Mouse (Mus musculus) hindbrain, embryonic 11.5 days (tissue): ENCODE results near the gene Zfand5. TPM values are rescaled to one million over a fixed set of nuclear protein-coding genes. Genes with fewer than 3 reads are reported as not detected.
"Not testable (repeated sequence)": the region's sequence is repeated elsewhere in the genome, so short reads cannot be mapped to it uniquely, and the experiment has no call there.

ENCODE experiments used
- ATAC-seq: fragments of 200-750 bp; cut with Nextera tagmentation; 2 replicates; pipeline ENCODE4 v1.8.0; 2017; ENCODE audit warnings: mild to moderate bottlenecking, moderate TSS enrichment, moderate library complexity; ENCODE audit not compliant: low FRiP score
- DNase-seq: peaks from one replicate; pipeline ENCODE4 v3.0.0-alpha.2; 2015; ENCODE audit warnings: low spot score
- H3K27ac ChIP-seq: fragments of 300-500 bp; sonication (generic); 2 replicates; pipeline ENCODE4 v1.5.1; 2014; ENCODE audit warnings: mild to moderate bottlenecking, low read depth, low read length
- H3K27me3 ChIP-seq: fragments of 300-500 bp; sonication (generic); 2 replicates; pipeline ENCODE4 v1.6.1; 2014; ENCODE audit warnings: mild to moderate bottlenecking, low read length, moderate library complexity, mixed read lengths; ENCODE audit not compliant: control insufficient read depth, insufficient read depth
- H3K36me3 ChIP-seq: fragments of 300-500 bp; sonication (generic); 2 replicates; pipeline ENCODE4 v1.6.1; 2014; ENCODE audit warnings: mild to moderate bottlenecking, low read length, moderate library complexity, mixed read lengths; ENCODE audit not compliant: control insufficient read depth, insufficient read depth
- H3K4me1 ChIP-seq: fragments of 300-500 bp; sonication (generic); replicated peaks from 2 replicates; pipeline ENCODE4 v1.6.1; 2014; ENCODE audit warnings: low read length, mixed read lengths; ENCODE audit not compliant: control insufficient read depth, insufficient read depth
- H3K4me2 ChIP-seq: fragments of 300-500 bp; sonication (generic); replicated peaks from 2 replicates; pipeline ENCODE4 v1.6.1; 2014; ENCODE audit warnings: mild to moderate bottlenecking, low read depth, low read length
- H3K4me3 ChIP-seq: fragments of 300-500 bp; sonication (generic); 2 replicates; pipeline ENCODE4 v1.5.1; 2014; ENCODE audit warnings: low read depth, low read length
- H3K9ac ChIP-seq: fragments of 300-500 bp; sonication (generic); 2 replicates; pipeline ENCODE4 v1.6.1; 2014; ENCODE audit warnings: low read depth, low read length
- H3K9me3 ChIP-seq: fragments of 300-500 bp; sonication (generic); 2 replicates; pipeline ENCODE4 v1.6.1; 2016; ENCODE audit warnings: low read length; ENCODE audit not compliant: control insufficient read depth
- WGBS: fragments of 180-500 bp; shearing (Covaris S2); extraction: QIAGEN DNeasy Blood & Tissue Kit; methylation state at CpG from one replicate; pipeline ENCODE4 v1.1.7; 2014; 5-methylcytosine and 5-hydroxymethylcytosine counted together
- polyA plus RNA-seq: library from polyadenylated mRNA; unstranded; fragments of >200 nt; fragmentation: Nextera tagmentation; extraction: Ambion mirVana; gene quantifications from 2 replicates; pipeline ENCODE4 v1.2.1, GENCODE M21; 2014

Zfand5 gene
- 170 and 197 TPM in 2 replicates for polyA plus RNA-seq

DNA sequence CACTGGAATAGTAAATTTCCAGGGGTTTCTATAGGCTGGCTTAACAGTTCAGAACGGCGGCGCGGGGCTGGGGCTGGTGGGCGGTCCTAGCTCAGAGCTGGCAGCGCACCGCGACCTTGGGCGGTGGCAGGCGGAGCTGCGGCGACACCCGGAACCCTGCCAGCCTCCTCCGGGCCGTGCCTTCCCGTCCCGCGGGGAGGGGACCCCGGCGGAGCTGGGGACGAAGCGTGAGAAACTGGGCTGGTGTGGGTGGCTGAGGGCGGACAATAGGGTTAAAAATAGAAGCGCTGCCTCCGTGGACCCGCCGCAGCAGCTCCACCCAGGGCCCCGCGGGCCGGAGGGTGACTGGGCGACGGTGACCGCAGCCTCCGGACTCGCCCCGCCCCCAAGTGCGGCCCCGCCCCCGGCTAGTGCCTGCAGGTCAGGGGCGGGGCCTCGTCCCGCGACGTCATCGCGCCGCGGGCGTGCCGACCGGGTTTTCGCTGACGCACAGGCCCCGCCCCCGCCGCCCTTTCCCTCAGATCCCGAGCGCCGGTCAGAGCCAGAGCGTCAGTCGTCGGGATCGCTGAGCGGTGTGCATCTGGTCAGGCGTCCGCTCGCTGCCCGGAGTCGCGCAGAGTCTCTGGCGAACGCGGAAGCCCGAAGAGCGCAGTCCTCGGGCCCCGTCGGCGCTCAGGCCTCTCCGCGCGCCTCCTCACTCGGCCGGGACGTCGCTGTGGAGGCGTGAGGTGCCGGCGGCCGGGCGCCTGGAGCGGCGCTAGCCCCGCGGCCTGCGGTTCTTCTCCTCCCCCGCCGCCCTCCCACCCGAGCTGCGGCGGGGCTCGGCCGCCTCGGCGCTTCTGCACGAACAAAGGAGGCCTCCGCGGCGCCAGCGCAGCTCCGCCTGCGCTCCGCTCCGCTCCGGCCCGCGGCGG lies at the start of gene Zfand5:
Zfand5 (plus strand) TSS at position 538 of the 914 bp plus-strand sequence.
- no peaks in the 10 kb centered on the region for H3K4me1 ChIP-seq
- H3K36me3 ChIP-seq: peaks cover 3% of the 10 kb centered on the region; the same call in 1 of the 2 replicates
- peak within 1 kb of the TSS; percentile 92 for H3K4me3 ChIP-seq
- H3K27ac ChIP-seq: peak within 1 kb of the TSS; percentile 100
- H3K9me3 ChIP-seq: no peaks in the 10 kb centered on the region
- H3K4me2 ChIP-seq: peak within 1 kb of the TSS; percentile 59
- under 1% methylated on average over 116 of the region's 118 CpGs for WGBS
- H3K9ac ChIP-seq: peak within 1 kb of the TSS; percentile 99
- ATAC-seq (peak; percentile 97), DNase-seq (peak; percentile 99)
- H3K27me3 ChIP-seq: no peaks in the 10 kb centered on the region

DNA sequence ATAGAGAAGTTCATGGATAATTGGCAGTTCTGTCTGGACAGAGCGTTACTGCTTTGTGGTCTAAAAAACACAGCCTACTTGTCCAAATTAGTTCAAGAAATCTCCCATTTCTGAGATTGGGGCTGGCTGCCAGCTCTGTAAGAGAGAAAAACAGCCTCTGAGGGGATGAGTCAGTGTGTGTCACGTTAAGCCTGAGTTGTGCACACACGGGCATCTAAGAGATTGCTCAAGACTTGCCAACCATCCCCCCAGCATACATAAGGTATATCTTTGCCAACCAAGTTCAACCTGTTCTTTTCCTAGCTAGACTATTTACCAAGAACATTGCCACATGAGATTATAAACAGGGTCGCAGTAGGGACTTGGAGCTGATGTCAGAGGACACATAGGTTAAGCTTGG lies 44.9 kb upstream of the Zfand5 start:
- Histone ChIP-seq H3K9ac (no peak overlapping the region), H3K4me3 (no peak overlapping the region), H3K4me1 (no peaks in the 10 kb centered on the region), H3K36me3 (no peaks in the 10 kb centered on the region), H3K4me2 (no peak overlapping the region), H3K27ac (no peak overlapping the region), H3K27me3 (no peaks in the 10 kb centered on the region), H3K9me3 (no peaks in the 10 kb centered on the region)
- DNase-seq (no peak), ATAC-seq (no peak)
- WGBS: 85% methylated on average over 4 of the region's 4 CpGs

DNA sequence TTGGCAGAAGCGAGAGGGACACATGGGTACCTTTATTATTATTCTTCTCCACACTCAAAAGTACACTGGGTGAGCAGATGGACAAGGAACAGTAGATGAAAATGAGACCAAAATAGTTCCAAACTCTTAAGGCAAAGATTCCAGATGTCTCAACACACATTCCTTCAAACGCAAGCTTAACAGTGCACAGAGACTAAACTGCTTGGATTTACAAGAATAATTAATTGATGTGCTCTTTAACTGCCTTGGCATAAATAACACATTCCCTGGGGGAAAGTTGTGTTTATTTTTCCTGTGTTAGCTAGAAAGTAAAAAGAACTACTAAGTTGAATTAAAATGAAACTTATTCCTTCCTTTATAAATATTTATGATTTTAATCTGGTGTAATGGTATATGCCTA lies 44.3 kb upstream of the Zfand5 start:
- Histone ChIP-seq H3K4me2 (no peak overlapping the region), H3K27me3 (no peaks in the 10 kb centered on the region), H3K9me3 (no peaks in the 10 kb centered on the region), H3K4me1 (no peaks in the 10 kb centered on the region), H3K4me3 (no peak overlapping the region), H3K36me3 (no peaks in the 10 kb centered on the region), H3K27ac (no peak overlapping the region), H3K9ac (no peak overlapping the region)
- WGBS: 45% methylated on average over 2 of the region's 2 CpGs
- DNase-seq (no peak), ATAC-seq (no peak)

DNA sequence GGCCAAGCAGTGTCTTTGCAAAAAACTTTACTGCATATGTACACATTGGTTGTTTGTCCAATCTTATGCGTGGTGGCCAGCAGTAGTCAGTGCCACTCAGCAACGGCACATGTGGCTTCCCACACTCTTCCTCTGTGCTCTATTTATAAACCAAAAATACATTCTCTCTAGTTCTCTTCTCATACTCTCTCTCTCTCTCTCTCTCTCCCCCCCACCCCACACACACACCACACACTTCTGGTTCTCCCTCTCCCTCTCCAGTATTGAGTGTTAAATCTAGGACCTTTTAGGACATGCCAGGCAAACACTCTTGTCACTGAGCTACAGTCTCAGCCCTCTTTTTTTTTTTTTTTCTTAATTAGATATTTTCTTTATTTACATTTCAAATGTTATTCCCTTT lies 23.3 kb upstream of the Zfand5 start:
- not testable (repeated sequence) for ATAC-seq, H3K27ac ChIP-seq, H3K9me3 ChIP-seq, DNase-seq, H3K9ac ChIP-seq, H3K4me2 ChIP-seq, H3K36me3 ChIP-seq, H3K4me1 ChIP-seq, H3K27me3 ChIP-seq, H3K4me3 ChIP-seq
- 93% methylated on average over 2 of the region's 2 CpGs for WGBS

DNA sequence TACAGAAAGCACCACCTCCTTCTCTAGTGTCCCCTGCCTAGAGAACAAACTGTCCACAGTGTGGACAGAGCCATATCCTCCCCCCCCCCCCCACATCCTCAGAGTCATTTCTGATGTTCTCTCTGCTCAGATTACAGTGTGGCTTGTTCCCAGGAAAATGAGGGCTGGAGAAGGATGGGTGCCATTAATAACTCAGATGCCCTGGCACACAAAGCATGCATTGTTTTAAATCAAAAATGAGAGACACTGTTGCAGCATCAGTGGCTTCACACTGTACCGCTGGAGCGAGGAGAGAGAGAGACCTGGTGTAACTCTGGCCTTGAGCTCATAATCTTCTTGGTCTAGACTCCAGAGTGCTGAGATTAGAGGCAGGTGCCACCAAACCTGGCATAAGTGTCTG lies 18.2 kb upstream of the Zfand5 start:
- Histone ChIP-seq H3K9me3 (no peaks in the 10 kb centered on the region), H3K27ac (no peak overlapping the region), H3K27me3 (no peaks in the 10 kb centered on the region), H3K36me3 (no peaks in the 10 kb centered on the region), H3K4me1 (no peaks in the 10 kb centered on the region), H3K9ac (no peak overlapping the region), H3K4me2 (no peak overlapping the region), H3K4me3 (no peak overlapping the region)
- 81% methylated on average over 2 of the region's 2 CpGs for WGBS
- DNase-seq (no peak), ATAC-seq (no peak)

DNA sequence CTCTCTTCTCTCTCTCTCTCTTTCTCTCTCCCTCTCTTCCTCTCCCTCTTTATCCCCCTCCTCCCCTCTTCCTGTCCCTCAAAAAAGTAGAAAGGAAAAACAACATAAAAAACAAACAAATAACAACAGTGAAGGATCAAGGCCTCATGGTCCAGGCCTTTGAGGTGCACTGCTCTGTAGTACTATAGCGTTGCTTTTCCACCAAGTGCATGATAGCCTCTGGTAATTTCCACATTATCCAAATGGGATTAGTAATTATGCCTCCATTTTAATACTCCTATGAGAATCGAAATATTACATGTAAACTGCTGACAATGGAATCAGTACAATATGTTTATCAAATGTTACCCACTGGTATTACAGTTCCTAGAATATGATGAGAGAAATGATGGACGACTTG lies 16.2 kb upstream of the Zfand5 start:
- H3K27me3 ChIP-seq: no peaks in the 10 kb centered on the region
- no peaks in the 10 kb centered on the region for H3K9me3 ChIP-seq
- H3K36me3 ChIP-seq: no peaks in the 10 kb centered on the region
- no peak overlapping the region for H3K27ac ChIP-seq
- no peak for ATAC-seq
- no peak overlapping the region for H3K4me2 ChIP-seq
- DNase-seq: no peak
- 81% methylated on average over 3 of the region's 3 CpGs for WGBS
- no peaks in the 10 kb centered on the region for H3K4me1 ChIP-seq
- no peak overlapping the region for H3K9ac ChIP-seq
- no peak overlapping the region for H3K4me3 ChIP-seq

DNA sequence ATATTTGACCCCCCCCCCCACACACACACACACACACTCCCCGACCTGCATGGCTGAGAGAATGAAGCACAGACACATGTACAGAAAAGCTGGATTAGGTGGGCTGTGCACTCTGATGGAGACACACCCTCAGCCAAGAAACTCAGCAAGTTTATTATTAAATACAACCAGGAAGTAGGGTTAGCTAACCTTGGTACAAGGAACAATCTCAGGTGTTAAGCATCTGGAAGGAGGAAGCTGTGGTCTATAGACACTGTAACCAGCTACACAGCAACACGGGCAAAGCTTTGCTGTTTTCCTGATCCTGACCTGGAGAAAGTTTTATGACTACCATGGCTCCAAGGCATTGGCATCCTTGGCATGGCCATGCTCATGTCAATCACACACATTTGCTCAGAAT lies 12.6 kb upstream of the Zfand5 start:
- no peak for DNase-seq
- Histone ChIP-seq H3K4me1 (no peaks in the 10 kb centered on the region), H3K4me2 (no peak overlapping the region), H3K9ac (no peak overlapping the region), H3K9me3 (no peaks in the 10 kb centered on the region), H3K4me3 (no peak overlapping the region), H3K27ac (no peak overlapping the region), H3K27me3 (no peaks in the 10 kb centered on the region), H3K36me3 (no peaks in the 10 kb centered on the region)
- no peak for ATAC-seq
- WGBS: 78% methylated on average over 2 of the region's 2 CpGs

DNA sequence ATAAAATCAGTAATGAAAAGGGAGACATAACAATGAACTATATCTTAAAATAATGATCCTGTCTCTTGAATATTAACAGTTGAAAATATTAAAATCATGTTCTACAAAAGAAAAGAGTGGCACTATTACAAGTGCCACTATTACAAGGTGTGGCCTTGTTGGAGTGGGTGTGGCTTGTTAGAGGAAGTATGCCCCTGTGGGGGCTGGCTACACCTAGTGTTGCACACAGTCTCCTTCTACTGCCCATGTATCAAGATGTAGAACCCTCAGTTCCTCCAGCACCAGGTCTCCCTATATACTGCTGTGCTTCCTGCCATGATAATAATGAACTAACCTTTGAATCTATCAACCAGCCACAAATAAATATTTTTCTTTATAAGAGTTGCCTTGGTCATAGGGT lies 11.8 kb upstream of the Zfand5 start:
- H3K9me3 ChIP-seq: no peaks in the 10 kb centered on the region
- no peak for DNase-seq
- no peaks in the 10 kb centered on the region for H3K4me1 ChIP-seq
- no peak overlapping the region for H3K9ac ChIP-seq
- ATAC-seq: no peak
- no peak overlapping the region for H3K27ac ChIP-seq
- H3K4me2 ChIP-seq: no peak overlapping the region
- no peaks in the 10 kb centered on the region for H3K36me3 ChIP-seq
- no peak overlapping the region for H3K4me3 ChIP-seq
- H3K27me3 ChIP-seq: no peaks in the 10 kb centered on the region

DNA sequence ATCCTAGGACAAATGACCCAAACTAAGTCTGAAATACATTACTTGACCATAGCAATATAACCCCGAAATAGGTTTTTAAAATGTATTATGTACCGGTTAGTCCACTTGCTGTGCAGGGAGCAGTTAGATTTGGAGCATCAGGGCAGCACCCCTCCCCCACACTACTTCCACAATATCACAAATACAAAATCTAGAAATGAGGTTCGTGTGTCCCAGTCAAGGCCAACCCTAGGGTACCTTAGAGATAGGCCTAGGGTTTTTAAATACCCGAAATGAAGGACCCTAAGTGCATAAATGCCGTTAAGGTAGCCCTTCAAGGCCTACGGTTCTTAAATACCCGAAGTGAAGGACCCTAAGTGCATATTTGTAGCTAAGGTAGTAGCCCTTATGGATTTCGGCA lies 892 bp upstream of the Zfand5 start:
- DNase-seq: no peak
- no peaks in the 10 kb centered on the region for H3K27me3 ChIP-seq
- H3K4me1 ChIP-seq: no peaks in the 10 kb centered on the region
- no peaks in the 10 kb centered on the region for H3K9me3 ChIP-seq
- 36% methylated on average over 8 of the region's 8 CpGs for WGBS
- no peaks in the 10 kb centered on the region for H3K36me3 ChIP-seq
- peak overlapping the region; percentile 92 for H3K4me3 ChIP-seq
- H3K4me2 ChIP-seq: peak overlapping the region; percentile 59
- peak overlapping the region; percentile 75 for H3K9ac ChIP-seq
- ATAC-seq: no peak; the same call in 1 of the 2 replicates
- peak overlapping the region; percentile 100 for H3K27ac ChIP-seq
